Mouse (Mus musculus) embryonic fibroblast, embryonic 13.5 days (primary cell): ENCODE measurements around the gene Ppp2r5e.

ENCODE experiments used
- CTCF ChIP-seq: IDR thresholded peaks from 2 replicates; pipeline ENCODE4 v1.5.1; 2011; ENCODE audit warnings: mild to moderate bottlenecking, control low read depth, low read length, moderate library complexity, borderline replicate concordance; ENCODE audit not compliant: insufficient read depth
- POLR2A ChIP-seq: IDR thresholded peaks from 2 replicates; pipeline ENCODE4 v1.6.1; 2011; ENCODE audit warnings: low read depth, mild to moderate bottlenecking, control low read depth, low read length, moderate library complexity

- TF ChIP-seq CTCF (no peak), POLR2A (no peak)
Observed at GRCm38 (mm10) chr12:75460561-75460960, 135.5 kb downstream of the Ppp2r5e start.
